Mouse (Mus musculus): ENCODE results near the gene Ninj2.
"Not testable (repeated sequence)": the region's sequence is repeated elsewhere in the genome, so short reads cannot be mapped to it uniquely, and the experiment has no call there.

The Ninj2 gene

GRCm38 (mm10) chr6:120093100-120093499, at the start of gene Ninj2:
Gene Ninj2, plus strand, starts transcription at chr6:120093350.
- peak; percentile 57 for DNase-seq (ENCODE audit: low read depth, low spot score)

- no peak for DNase-seq (ENCODE audit: low read depth, low spot score)
Measured at GRCm38 (mm10) chr6:120045406-120045805, 47.7 kb upstream of the Ninj2 start.

- DNase-seq (ENCODE audit: low read depth, low spot score), result peak; percentile 41
Measured at GRCm38 (mm10) chr6:120047705-120048292, 45.4 kb upstream of the Ninj2 start.

- DNase-seq (ENCODE audit: low read depth, low spot score), result no peak
Measured at GRCm38 (mm10) chr6:120054412-120054811, 38.7 kb upstream of the Ninj2 start.

GRCm38 (mm10) chr6:120055666-120056540, 37.2 kb upstream of the Ninj2 start:
- peak; percentile 11 for DNase-seq (ENCODE audit: low read depth, low spot score)

GRCm38 (mm10) chr6:120062934-120063333, 30.2 kb upstream of the Ninj2 start:
- DNase-seq (ENCODE audit: low read depth, low spot score), result peak; percentile 89

GRCm38 (mm10) chr6:120064627-120065026, 28.5 kb upstream of the Ninj2 start:
- no peak for DNase-seq (ENCODE audit: low read depth, low spot score)

- DNase-seq (ENCODE audit: low read depth, low spot score), result no peak
Measured at GRCm38 (mm10) chr6:120065552-120066177, 27.5 kb upstream of the Ninj2 start.

GRCm38 (mm10) chr6:120069546-120069945, 23.6 kb upstream of the Ninj2 start:
- no peak for DNase-seq (ENCODE audit: low read depth, low spot score)

- DNase-seq (ENCODE audit: low read depth, low spot score), result no peak
Measured at GRCm38 (mm10) chr6:120072630-120073029, 20.5 kb upstream of the Ninj2 start.

GRCm38 (mm10) chr6:120076619-120077450, 16.3 kb upstream of the Ninj2 start:
- no peak for DNase-seq (ENCODE audit: low read depth, low spot score)

GRCm38 (mm10) chr6:120079547-120079946, 13.6 kb upstream of the Ninj2 start:
- DNase-seq (ENCODE audit: low read depth, low spot score), result no peak

GRCm38 (mm10) chr6:120081516-120081915, 11.6 kb upstream of the Ninj2 start:
- no peak for DNase-seq (ENCODE audit: low read depth, low spot score)

- DNase-seq (ENCODE audit: low read depth, low spot score), result no peak
Measured at GRCm38 (mm10) chr6:120082251-120082950, 10.7 kb upstream of the Ninj2 start.

GRCm38 (mm10) chr6:120082951-120083411, 10.2 kb upstream of the Ninj2 start:
- DNase-seq (ENCODE audit: low read depth, low spot score), result no peak

GRCm38 (mm10) chr6:120083442-120083841, 9.7 kb upstream of the Ninj2 start:
- DNase-seq (ENCODE audit: low read depth, low spot score), result no peak

- DNase-seq (ENCODE audit: low read depth, low spot score), result no peak
Measured at GRCm38 (mm10) chr6:120084983-120085382, 8.2 kb upstream of the Ninj2 start.

- DNase-seq (ENCODE audit: low read depth, low spot score), result no peak
Measured at GRCm38 (mm10) chr6:120085832-120086231, 7.3 kb upstream of the Ninj2 start.

- not testable (repeated sequence) for DNase-seq (ENCODE audit: low read depth, low spot score)
Measured at GRCm38 (mm10) chr6:120087041-120087440, 6.1 kb upstream of the Ninj2 start.

GRCm38 (mm10) chr6:120090712-120091248, 2.4 kb upstream of the Ninj2 start:
- no peak for DNase-seq (ENCODE audit: low read depth, low spot score)

GRCm38 (mm10) chr6:120091956-120092355, 1.2 kb upstream of the Ninj2 start:
- DNase-seq (ENCODE audit: low read depth, low spot score), result no peak
